Mouse (Mus musculus) erythroblast, adult 5-6 weeks (primary cell): ENCODE measurements around the gene Ccnc. TPM values are rescaled to one million over a fixed set of nuclear protein-coding genes. Genes with fewer than 3 reads are reported as not detected.

Source experiments
- ATAC-seq: replicated peaks from 2 replicates; pipeline ENCODE4 v1.8.0; 2016; ENCODE audit warnings: moderate number of reproducible peaks, mild to moderate bottlenecking, moderate TSS enrichment, inconsistent platforms; ENCODE audit not compliant: poor library complexity, low FRiP score, severe bottlenecking
- total RNA-seq, 2 experiments: library from RNA; stranded (forward) in 1 of 2; stranded (reverse) in 1 of 2; fragments of 150-400 nt in 1 of 2; fragments of 200-764, 138-1000 nt in 1 of 2; gene quantifications; 2 replicates each; pipeline versions ENCODE4 v1.2.3 to v1.2.4; 2015 to 2017; ENCODE audit warnings: low replicate concordance in 2 of 2

Ccnc gene
- 17.5 and 28.0 TPM in 2 replicates for total RNA-seq (2015; ENCODE audit: low replicate concordance)
- total RNA-seq (2017; ENCODE audit: low replicate concordance), result 19.7 and 23.0 TPM in 2 replicates

DNA sequence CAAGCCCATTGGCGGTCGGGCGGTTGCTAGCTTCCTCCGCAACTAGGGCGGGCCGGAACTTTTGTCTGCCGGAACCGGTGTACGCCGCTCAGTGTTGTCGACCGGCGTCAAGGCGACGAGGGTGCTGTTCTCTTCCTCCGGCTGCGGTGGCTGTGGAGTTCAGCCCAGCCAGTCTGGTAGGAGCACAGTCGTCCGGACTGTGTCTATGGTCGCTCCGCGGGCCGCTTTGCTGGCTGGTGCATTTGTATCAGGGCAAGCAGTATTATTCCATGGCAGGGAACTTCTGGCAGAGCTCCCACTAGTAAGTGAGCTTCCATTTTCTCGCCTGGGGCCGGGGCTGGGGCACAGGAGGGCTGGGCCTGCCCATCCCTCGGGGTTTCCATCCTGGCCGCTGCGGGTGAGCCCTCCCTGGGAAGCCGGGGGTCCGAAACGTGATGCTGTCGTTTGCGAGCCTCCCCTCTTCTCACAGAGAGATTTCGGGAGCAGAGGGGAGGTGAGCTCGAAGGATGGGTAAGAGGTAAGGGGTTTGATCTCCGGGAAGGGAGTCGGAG lies at the start of gene Ccnc:
TSS of gene Ccnc (plus strand) at position 87 of the 551 bp plus-strand sequence.
- peak; percentile 98 for ATAC-seq

DNA sequence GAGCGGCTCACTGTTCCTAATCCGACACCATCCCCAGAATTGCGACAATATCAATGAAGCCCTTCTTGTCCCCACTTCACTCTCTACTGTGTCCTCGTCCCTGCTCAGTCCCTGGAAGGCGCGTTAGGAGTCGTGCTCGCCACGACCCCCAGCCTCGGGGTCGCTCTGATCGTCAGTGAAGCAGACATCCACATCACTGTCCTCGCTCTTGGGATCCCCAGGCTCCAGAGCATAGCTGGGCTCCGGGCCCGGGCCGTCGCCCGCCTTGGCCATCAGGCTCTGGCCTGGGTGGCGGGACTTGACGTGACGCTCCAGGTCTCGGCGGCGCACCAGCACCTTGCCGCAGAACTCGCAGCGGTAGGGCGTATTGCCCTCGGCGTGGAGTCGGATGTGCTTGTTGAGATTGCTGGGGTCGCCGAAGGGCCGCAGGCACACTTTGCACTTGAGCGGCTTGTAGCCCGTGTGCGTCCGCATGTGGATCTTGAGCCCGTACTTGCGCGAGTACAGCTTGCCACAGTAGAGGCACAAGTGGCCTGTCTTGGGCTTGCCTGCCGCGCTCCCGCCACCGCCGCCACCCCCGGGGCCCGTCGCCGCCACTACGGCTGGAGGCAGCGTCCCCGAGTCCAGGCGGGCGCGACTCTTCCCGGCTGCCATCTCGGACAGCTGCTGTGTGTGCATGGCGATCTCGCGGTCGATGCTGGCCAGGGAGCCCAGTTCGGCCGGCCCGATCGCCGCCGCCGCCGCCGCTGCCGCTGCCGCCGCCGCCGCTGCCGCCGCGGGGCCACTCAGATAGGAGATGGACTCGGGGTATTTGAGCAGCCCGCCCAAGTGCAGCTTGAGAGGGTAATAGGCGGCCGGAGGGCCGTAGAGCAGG lies 49.2 kb upstream of the Ccnc start:
- ATAC-seq, result no peak

DNA sequence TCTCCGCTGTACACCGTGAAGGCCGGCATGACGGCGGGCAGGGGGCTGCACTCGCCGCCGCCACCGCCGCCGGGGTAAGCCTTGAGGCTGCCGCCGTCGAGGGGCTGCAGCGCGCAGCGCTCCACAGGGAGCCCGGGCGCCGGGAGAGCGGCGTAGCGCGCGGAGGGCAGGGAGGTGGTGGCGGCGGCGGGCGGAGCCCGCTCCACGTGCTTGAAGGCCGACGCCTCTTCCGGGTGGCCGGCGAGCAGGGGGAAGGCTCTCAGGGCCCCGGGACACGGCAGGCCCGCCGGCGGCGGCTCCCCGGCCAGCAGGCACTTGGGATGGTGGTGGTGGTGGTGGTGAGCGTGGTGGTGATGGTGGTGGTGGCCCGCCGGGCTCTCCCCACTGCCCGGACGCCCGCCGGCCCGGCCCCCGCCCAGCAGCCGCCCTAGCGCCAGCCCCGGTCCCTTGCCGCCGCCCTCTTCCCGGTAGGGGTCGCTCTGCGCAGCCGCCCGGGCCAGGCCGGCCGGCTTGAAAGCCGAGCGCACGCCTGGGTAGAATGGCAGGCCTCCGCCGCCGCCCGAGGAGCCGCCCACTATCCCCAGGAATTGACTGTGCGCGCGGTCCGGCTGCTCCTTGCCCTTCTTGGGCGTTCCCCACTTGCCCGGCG lies 48.4 kb upstream of the Ccnc start:
- no peak for ATAC-seq

DNA sequence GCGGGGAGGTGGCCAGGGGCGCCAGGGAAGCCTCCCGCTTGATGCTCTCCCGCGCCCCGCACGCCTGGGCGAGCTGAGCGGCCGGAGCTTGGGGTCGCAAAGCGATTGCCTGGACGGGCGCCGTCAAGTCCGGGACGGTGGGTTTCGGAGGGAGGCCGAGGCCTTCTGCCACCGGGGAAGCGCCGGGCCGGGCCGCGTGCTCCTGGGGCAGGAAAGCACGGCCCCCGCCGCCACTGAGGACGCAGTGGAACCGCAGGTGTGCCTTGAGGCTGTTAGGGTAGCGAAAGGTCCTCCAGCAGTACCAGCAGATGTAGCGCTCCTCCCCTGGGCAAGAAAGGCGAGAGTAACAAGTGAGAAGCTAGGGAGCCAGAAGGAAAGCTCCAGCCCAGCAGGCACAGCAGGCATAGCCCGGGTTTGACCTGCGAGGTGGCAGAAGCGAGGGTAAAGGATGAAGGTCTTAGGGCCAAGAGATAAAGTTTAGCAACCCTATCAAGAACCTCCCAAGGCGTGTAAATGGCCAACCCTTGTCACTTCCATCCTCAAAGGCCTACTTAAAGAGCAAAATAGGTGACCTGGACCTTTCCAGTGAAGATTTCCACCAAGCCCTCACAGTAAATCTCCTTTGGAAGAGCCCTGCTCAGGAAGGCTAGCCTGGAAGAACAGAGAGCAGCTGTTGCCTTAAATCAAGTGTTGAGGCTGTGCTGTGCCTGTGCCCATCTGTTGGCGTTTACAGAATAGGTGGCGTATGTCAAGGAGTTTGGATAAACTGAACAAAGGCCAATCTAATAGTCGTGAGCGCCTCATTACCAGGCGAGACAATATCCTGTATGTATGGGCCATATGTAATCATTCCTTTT lies 47.6 kb upstream of the Ccnc start:
- ATAC-seq, result no peak

DNA sequence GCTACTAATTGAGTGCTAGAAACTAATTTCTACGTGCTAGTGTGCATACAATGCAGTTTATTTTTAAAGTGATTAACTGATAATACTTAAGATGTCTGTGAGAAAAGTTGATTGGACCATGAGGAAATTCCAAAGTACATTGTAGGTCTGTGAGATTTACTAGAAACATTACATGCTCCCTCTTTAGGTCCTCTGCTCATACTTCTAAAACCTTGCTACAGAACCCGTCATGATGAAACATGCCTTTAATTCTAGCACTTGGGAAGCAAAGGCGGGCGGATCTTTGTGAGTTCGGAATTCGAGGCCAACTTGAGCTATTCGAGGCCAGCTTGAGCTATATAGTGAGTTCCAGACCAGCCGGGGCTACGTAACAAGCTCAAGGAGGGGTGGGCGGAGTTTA lies 46.5 kb upstream of the Ccnc start:
- ATAC-seq, result no peak

DNA sequence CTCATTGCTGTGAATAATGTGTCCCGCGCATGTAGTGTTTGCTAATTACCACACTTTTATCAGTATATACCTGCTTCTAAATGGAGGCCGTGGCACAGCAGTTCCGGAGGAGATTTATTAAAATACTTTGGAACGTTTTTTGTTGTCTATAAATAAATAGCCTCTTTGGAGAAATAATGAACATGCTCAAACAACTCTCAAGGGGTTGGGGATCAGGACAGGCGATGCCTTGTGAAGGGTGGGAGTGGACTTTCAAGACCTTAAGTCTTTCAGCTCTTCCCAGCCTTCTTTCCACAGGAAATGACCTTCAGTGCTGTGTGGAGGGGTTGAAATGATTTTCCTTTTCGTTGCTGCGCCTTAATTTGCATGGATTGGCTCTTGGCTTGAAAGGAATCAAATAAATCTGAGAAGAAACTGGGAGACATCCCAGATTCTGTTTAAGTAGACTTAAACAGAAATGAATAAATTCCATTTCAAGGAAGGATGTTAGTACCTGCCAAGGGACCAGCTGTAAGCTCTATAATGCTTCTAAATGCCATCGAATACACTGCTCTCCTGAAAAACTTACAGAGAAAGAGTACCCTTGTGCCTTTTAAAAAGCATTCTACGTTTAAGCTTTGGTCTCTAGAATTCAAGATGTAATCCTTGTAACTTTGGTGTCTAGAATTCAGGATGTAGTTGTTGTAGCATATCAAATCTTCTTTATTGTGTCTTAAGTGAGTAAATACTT lies 44.9 kb upstream of the Ccnc start:
- no peak for ATAC-seq

DNA sequence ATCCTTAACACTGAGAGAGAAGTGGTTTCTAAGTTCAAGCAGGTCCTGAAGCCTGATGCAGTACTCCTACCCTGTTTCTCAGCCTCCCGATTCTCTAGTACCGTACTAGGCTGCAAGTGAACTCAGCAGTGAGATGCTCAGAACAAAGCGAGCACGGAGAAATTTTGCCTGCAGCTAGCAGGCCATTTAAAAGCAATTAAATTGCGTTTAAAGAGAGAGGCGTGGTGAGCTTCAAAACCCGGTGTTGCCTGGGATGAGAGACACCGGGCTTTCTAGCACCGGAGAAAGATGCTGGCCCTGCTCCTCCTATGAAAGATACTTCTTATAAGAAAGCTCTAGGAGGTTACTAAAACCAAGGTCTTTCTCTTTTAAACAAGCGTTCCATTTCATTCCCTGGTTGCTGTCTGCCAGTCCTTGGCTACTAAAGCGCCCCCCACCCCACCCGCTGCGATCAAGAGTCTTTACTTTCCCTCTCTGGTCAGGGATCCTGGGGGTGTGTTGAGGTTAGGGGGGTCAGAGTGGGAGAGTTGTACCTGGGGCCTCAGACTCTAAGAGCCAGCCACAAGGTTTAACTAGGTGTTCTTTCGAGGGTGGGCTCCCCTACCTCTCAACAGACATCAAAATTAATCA lies 43.0 kb upstream of the Ccnc start:
- ATAC-seq, result no peak

DNA sequence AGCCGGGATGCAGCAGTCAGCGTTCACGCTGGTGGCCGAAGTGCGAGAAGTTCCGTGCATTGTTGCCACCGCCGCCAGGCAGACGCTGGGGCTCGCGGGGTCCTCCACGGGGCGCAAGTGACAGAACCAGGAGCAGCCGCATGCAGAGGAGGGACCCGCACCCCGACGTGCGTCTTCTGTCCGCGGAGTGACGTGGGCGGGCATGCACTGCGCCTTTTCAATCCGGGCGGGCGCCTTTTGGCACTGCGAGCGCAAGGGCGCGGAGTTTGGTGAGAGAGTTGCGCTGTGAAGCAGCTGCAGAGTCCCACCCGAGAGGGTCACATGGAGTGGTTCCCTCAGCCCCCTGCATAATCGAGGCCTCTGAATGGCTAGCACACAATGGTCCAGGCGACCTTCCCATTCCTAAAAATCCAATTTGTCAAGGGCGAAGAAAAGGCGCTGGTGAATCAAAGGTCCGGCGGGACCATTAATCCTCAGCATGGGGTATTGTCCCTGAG lies 41.9 kb upstream of the Ccnc start, which contains the start of gene Prdm13:
TSS of gene Prdm13 (minus strand) at position 369 of the 497 bp plus-strand sequence.
- ATAC-seq, result no peak

DNA sequence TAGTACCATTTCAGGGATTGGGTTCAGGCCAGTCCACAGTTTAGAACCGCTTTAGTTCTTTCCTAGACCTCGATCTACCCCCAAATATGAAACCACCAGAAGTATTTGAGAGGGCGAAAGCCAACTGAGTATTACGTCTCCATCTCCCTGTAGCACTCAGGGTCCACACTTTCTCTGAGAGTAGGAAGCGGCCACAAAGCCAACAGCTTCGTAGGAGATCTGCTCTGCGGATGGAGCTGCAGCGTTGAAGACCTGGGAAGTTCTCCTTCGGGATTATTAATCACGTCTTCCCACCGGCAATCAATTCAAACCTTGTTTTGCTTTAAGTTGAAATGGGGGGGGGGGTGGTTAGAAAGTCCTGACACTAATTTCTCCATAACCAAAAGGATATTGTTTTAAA lies 41.1 kb upstream of the Ccnc start:
- ATAC-seq, result no peak

DNA sequence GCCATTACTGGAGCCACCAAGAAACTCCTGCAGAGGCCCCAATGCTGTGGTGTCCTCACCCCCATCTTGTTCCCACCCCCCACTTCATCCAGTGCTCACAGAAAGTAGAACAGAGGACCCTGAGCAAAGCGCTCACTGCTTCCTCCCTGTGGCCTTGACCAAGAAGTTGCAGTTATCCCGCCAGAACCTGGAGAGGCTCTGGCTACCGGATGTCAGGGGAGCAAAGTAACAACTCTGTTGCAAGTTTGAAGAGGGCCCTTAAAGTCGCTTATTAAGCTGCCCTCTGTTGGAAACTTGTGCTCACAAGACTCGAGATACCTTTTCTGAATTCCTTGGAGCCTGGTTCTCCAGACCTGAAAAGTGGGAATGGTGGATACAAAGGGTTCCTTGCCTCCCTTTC lies 40.6 kb upstream of the Ccnc start:
- ATAC-seq, result no peak

DNA sequence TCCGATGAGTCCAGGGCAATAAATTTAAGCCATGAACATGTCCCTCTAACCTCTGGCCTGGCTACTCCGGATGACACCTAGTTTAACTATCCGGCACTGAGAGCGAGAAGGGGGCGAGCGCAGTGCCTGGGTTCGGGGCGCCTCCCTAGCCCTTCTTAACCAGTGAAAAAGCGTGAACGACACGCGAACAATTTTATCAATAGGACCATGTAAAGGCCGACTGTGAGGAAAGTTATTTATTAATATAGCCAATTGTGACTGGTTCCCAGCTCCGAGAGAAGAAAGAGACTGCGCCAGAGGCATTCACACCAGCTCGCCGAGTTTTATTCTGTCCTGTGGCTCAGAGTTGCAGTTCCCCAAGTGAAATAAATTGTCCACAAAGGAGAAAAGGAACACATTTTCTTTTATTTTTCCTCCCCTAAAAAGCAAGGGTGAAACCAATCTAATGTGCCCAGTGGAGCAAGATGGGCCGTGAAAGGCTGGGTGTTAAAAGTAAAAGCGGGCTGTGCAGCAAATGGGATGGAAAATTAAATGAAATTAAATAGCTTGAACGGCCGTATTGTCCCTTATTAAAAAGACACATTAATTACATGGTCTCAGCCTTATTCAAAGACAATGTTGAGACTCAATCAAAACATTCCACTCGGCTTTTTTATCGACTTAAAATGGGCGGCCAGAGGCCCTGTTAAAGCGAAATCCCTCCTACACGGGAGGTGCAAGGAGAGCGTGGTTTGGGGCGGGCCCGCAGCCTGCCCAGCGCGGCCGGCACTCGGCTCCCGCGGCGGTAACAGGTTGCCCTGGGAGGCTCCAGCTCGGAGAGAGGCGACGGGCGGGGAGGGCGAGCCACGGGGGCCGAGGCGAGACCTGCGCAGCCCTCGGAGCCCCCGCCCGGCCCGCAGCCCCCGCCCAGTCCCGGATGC lies 39.5 kb upstream of the Ccnc start:
- no peak for ATAC-seq

DNA sequence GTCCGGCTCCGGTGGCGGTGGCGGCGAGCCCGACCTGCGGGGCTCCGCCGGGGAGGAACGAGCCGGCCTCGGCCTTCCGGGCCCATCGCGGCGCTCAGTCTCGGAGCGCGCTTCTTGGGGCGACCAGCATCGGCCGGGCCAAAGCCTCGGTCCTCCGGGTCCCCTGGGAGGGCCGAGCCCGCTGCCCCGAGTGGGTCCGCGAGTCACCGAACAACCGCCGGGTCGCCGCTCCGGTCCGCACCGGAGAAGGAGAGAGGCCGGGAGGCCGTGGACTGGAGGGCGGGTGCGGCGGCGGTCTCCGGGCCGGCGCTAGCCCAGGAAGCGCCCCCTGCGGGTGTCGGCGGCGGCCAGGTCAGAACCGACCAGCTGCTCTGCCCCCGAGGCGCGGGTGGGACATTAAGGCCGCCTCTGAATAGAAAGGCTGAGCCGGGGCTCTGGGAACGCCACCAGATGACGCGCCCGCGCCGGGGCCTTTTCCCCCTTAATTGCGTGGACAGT lies 38.7 kb upstream of the Ccnc start:
- ATAC-seq, result no peak

DNA sequence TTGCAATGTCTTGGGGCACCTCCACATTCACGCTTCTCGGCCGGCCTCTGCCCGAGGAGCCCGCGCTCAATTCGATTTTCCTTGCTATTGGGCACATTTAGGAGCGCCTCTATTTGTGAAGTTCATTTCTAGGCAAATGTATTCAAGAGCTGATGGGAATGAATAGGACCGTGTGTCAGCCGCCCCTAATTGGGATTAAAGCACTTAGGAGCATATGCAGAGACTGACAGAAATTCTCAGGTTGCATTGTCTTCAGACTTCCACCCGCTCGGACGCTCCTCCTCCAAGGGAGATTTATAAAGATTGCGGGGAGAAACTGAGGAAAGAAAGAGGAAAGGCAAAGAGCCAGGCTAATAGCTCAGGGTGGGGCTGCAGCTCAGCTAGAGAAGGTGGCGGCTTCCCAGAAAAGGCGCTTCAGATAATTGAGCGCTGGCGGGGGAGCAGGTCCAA lies 38.0 kb upstream of the Ccnc start:
- no peak for ATAC-seq

DNA sequence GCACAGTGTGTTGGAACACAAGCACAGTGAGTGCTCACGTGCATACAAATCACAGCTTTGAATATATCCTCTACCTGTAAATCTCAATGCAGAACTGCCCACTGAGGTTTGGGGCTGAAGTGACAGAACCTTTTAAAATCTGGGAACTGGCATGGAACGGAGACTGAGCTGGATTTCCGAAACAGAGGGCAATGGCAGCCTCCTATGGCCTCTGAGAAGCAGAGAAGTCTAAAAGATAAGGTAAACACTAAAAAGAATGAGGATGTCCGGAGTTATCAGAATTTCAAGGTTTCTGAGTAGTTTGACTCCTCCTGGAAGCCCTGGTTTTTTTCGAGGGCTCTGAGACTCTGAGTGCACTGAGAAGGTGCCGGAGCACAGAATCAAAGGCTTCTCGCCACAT lies 37.3 kb upstream of the Ccnc start:
- ATAC-seq, result no peak

DNA sequence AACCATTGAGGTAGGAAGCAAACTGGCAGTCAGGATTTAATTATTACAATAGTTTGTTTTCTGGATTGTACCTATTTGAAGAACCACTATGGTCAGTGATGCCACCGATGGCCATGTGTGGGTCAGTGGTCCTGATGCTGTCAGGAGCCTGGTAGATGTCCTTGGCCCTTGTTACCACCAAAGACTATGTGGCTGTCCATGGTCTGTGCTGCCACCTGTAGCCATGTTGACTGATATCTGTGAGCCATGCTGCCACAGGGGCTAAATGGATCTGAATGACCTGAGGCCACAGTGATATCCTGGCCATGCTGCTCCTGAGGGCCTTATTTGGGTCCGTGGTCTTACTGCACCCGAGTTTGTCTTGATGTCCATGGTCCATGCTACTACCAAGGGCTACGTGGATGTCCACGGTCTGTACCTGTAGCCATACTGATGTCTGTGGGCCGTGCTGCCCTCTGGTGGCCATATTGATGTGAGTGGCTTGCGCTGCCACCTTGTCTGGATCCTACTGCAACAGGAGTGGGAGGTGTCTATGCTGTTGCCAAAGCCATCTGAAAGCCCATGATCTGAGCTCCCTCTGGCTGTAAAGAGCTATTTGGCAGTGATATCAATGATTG lies 31.8 kb upstream of the Ccnc start:
- ATAC-seq, result peak; percentile 91

DNA sequence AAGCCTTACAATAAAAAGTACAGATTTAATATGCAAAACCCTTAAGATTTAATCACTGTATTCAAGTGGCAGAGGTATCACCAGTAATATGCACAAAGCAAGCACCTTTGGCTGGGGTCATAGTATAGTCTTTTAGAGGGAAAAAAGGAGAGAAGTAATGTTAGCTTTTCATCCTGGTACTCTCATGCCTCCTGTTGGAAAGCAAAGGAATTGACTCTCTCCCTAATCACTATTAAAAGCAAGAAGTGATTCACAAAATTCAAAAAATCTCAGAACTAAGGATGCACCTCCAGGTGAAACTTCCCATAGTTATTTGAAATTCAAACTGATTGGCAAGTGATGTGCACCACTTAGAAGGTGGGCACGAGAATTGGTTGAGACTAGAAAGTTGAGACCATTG lies 22.5 kb upstream of the Ccnc start:
- no peak for ATAC-seq

DNA sequence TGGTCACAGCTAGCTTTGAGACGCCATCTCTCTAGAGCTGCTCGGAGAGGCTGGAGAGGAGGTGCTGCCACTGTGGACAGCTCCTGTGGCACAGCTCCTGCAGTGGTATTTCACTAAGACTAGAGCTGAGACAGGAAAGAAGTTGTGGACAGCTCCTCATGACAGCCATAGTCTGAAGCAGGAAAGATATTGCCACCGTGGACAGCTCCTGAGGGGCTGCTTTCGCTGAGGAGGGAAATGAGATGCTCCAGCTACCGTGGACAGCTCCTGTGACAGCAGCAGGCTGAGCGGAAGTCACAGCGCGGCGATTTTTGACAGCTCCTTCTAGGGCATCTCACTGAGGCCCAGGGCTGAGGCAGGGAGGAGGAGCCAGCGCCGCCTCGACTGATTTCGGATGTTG lies 15.4 kb upstream of the Ccnc start:
- no peak for ATAC-seq
